Mouse (Mus musculus) kidney, adult 9 months (tissue): ENCODE data around the gene Tacc3.

Source experiments
- DNase-seq: peaks from one replicate; pipeline ENCODE4 v3.0.0; 2022

The Tacc3 gene

GRCm38 (mm10) chr5:33726081-33726647 is 68.2 kb downstream of the Tacc3 start:
- no peak for DNase-seq

GRCm38 (mm10) chr5:33726891-33727290 is 69.0 kb downstream of the Tacc3 start:
- DNase-seq = no peak
